Mouse (Mus musculus): ENCODE measurements around the gene Tubb3. TPM values are rescaled to one million over a fixed set of nuclear protein-coding genes. Genes with fewer than 3 reads are reported as not detected.

Gene Tubb3
- polyA plus RNA-seq, 1 experiment from 2014 or later, result 55.7 TPM

- Histone ChIP-seq H3K4me3 (replicated peaks) (no peak overlapping the region), H3K36me3 (no peaks in the 10 kb centered on the region), H3K9me3 (no peaks in the 10 kb centered on the region), H3K27me3 (replicated peaks) (no peaks in the 10 kb centered on the region), H3K27ac (no peak overlapping the region), H3K4me2 (no peak overlapping the region), H3K4me1 (no peaks in the 10 kb centered on the region), H3K9ac (no peak overlapping the region)
- no peak for ATAC-seq (ENCODE audit: insufficient read depth, low FRiP score, low read depth)
- WGBS, result 72% methylated on average over 3 of the region's 3 CpGs
These were observed 56.3 kb downstream of the Tubb3 start for GRCm38 (mm10) chr8:123467476-123467875.

Other genes starting within 250 kb of the Tubb3 start
- 2.0 and 3.9 TPM in 2 replicates for gene Dpep1, start 225.2 kb upstream of the Tubb3 start, polyA plus RNA-seq (2015; fragmentation: Nextera tagmentation; extraction: Ambion mirVana)
- 135 and 150 TPM in 2 replicates for gene Chmp1a, start 198.7 kb upstream of the Tubb3 start, polyA plus RNA-seq (2015; fragmentation: Nextera tagmentation; extraction: Ambion mirVana)
- 3.0 and 3.1 TPM in 2 replicates for gene Spata33, start 198.6 kb upstream of the Tubb3 start, polyA plus RNA-seq (2015; fragmentation: Nextera tagmentation; extraction: Ambion mirVana)
- gene Cdk10, start 186.6 kb upstream of the Tubb3 start, polyA plus RNA-seq (2015; fragmentation: Nextera tagmentation; extraction: Ambion mirVana), result 28.8 and 30.6 TPM in 2 replicates
- gene Spata2l, start 175.2 kb upstream of the Tubb3 start, polyA plus RNA-seq (2015; fragmentation: Nextera tagmentation; extraction: Ambion mirVana), result 5.0 and 5.8 TPM in 2 replicates
- 19.8 and 21.0 TPM in 2 replicates for gene Zfp276, start 157.2 kb upstream of the Tubb3 start, polyA plus RNA-seq (2015; fragmentation: Nextera tagmentation; extraction: Ambion mirVana)
- 20.5 and 22.5 TPM in 2 replicates for gene Vps9d1, start 157.1 kb upstream of the Tubb3 start, polyA plus RNA-seq (2015; fragmentation: Nextera tagmentation; extraction: Ambion mirVana)
- 20.9 and 22.8 TPM in 2 replicates for gene Fanca, start 92.8 kb upstream of the Tubb3 start, polyA plus RNA-seq (2015; fragmentation: Nextera tagmentation; extraction: Ambion mirVana)
- 5.4 and 5.9 TPM in 2 replicates for gene Spire2, start 78.7 kb upstream of the Tubb3 start, polyA plus RNA-seq (2015; fragmentation: Nextera tagmentation; extraction: Ambion mirVana)
- 159 and 182 TPM in 2 replicates for gene Tcf25, start 37.7 kb upstream of the Tubb3 start, polyA plus RNA-seq (2015; fragmentation: Nextera tagmentation; extraction: Ambion mirVana)
- gene Mc1r, start 4.3 kb upstream of the Tubb3 start, polyA plus RNA-seq (2015; fragmentation: Nextera tagmentation; extraction: Ambion mirVana), result not detected in 2 replicates
- gene Def8, start 12.1 kb downstream of the Tubb3 start, polyA plus RNA-seq (2015; fragmentation: Nextera tagmentation; extraction: Ambion mirVana), result 24.9 and 28.1 TPM in 2 replicates
- 46.8 and 57.6 TPM in 2 replicates for gene Afg3l1, start 66.5 kb downstream of the Tubb3 start, polyA plus RNA-seq (2015; fragmentation: Nextera tagmentation; extraction: Ambion mirVana)
- gene Dbndd1, start 104.0 kb downstream of the Tubb3 start, polyA plus RNA-seq (2015; fragmentation: Nextera tagmentation; extraction: Ambion mirVana), result 2.9 and 3.6 TPM in 2 replicates
- gene Gas8, start 107.4 kb downstream of the Tubb3 start, polyA plus RNA-seq (2015; fragmentation: Nextera tagmentation; extraction: Ambion mirVana), result 24.7 and 25.7 TPM in 2 replicates
- gene Rhou, start 242.5 kb downstream of the Tubb3 start, polyA plus RNA-seq (2015; fragmentation: Nextera tagmentation; extraction: Ambion mirVana), result 8.9 and 9.6 TPM in 2 replicates